Mouse (Mus musculus): ENCODE results near the gene Mmgt2.

The Mmgt2 gene

GRCm38 (mm10) chr11:62621586-62622283, 26.7 kb upstream of the Mmgt2 start:
- no peak for DNase-seq (ENCODE audit: low spot score)

- peak; percentile 52 for DNase-seq (ENCODE audit: low spot score)
These were observed 25.6 kb upstream of the Mmgt2 start for GRCm38 (mm10) chr11:62622850-62623249.

GRCm38 (mm10) chr11:62624341-62625291, 23.8 kb upstream of the Mmgt2 start:
- peak; percentile 60 for DNase-seq (ENCODE audit: low spot score)

GRCm38 (mm10) chr11:62629352-62630224, 18.9 kb upstream of the Mmgt2 start:
- peak; percentile 88 for DNase-seq (ENCODE audit: low spot score)

GRCm38 (mm10) chr11:62630225-62630821, 18.1 kb upstream of the Mmgt2 start:
- peak; percentile 40 for DNase-seq (ENCODE audit: low spot score)

GRCm38 (mm10) chr11:62631138-62631537, 17.3 kb upstream of the Mmgt2 start:
- DNase-seq (ENCODE audit: low spot score), result peak; percentile 43

- DNase-seq (ENCODE audit: low spot score), result no peak
These were observed 13.1 kb upstream of the Mmgt2 start for GRCm38 (mm10) chr11:62635406-62635805.

- DNase-seq (ENCODE audit: low spot score), result no peak
These were observed 12.2 kb upstream of the Mmgt2 start for GRCm38 (mm10) chr11:62636105-62636839.

GRCm38 (mm10) chr11:62636840-62637221, 11.6 kb upstream of the Mmgt2 start:
- no peak for DNase-seq (ENCODE audit: low spot score)

- DNase-seq (ENCODE audit: low spot score), result no peak
These were observed 11.1 kb upstream of the Mmgt2 start for GRCm38 (mm10) chr11:62637401-62637800.

GRCm38 (mm10) chr11:62637806-62638205, 10.7 kb upstream of the Mmgt2 start:
- no peak for DNase-seq (ENCODE audit: low spot score)

GRCm38 (mm10) chr11:62638402-62638801, 10.1 kb upstream of the Mmgt2 start:
- no peak for DNase-seq (ENCODE audit: low spot score)

GRCm38 (mm10) chr11:62640378-62640777, 8.1 kb upstream of the Mmgt2 start:
- no peak for DNase-seq (ENCODE audit: low spot score)

GRCm38 (mm10) chr11:62642023-62642844, 6.2 kb upstream of the Mmgt2 start:
- no peak for DNase-seq (ENCODE audit: low spot score)

GRCm38 (mm10) chr11:62643011-62643631, 5.3 kb upstream of the Mmgt2 start:
- no peak for DNase-seq (ENCODE audit: low spot score)

GRCm38 (mm10) chr11:62643681-62644363, 4.6 kb upstream of the Mmgt2 start:
- DNase-seq (ENCODE audit: low spot score), result no peak

GRCm38 (mm10) chr11:62644602-62645336, 3.7 kb upstream of the Mmgt2 start:
- no peak for DNase-seq (ENCODE audit: low spot score)

- DNase-seq (ENCODE audit: low spot score), result no peak
These were observed 3.2 kb upstream of the Mmgt2 start for GRCm38 (mm10) chr11:62645337-62645675.

Measured in embryo, embryonic 10.5 days (tissue).